Mouse (Mus musculus): ENCODE measurements around the gene Tssc4.
A peak's percentile ranks its signal among the peaks of the same experiment; 100 is the strongest.

Gene Tssc4

DNA sequence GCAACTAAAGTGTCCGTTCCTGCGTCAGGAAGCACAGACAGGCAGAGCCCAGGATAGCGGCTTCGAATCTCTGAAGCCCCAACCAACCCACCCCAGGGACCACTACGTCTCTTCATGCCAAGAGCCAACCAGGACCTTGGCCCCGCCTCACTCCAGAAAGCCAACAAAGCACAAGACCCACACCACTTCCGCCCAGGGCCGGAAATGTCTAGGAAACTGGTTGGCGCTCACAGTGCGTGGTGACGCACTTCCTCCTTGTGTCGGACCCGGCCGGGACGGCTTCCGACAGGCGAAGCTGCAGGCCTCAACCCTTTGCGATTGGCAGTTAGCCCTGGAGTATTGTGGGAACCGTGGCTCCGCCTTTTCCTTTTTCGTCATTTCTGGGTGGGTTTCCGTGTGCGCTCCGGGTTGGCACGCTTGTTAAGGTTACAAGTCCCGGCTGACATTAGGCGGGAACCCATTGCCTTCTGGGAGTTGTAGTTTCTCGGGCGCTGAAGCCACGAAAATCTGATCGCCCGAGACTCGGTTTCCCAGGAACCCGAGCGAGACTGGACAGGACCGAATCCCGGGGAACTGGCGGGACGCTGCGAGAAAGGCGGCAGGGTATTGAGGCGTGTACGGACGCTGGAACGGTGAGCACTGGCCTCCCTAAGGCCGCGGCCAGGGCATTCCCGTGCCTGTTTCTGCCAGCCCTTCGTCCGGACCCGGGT is at the start of gene Tssc4:
Tssc4 (plus strand) TSS at position 368 of the 710 bp plus-strand sequence.
- peak; percentile 99 for DNase-seq (ENCODE audit: low read depth, low spot score)

DNA sequence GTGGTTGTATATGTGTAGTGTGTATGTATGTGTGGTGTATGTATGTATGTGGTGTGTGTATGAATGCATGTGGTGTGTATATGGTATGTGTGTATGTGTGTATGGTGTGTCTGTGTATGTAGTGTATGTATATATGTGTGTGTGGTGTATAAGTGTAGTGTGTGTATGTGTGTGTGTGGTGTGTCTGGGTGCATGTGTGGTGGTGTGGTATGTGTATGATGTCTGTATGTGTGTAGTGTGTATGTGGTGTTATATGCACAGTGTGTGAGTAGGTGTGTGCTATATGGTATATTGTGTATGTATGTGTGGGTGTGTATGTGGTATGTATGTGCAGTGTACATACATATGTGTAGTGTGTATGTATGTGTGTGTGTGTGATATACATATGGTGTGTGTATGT is 49.0 kb upstream of the Tssc4 start:
- DNase-seq (ENCODE audit: low read depth, low spot score) = no peak

DNA sequence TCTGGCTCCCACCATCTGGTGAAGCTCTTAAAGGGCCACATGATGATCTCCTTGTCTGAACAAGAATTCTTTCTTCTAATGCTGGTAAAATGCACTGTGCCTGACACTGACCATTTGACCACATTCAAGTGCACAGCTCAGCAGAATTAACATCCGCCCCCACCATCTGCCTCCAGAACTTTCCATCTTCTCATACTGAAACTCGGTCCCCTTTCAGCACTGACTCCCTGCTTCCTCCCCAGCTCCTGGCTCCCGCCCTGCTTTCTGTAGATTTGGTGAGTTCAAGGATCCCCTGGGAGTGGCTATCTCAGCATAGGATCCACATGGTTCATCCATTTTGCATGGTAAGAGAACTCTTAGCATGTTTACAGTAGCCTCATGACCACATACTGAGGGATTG is 48.3 kb upstream of the Tssc4 start:
- DNase-seq (ENCODE audit: low read depth, low spot score) = no peak

DNA sequence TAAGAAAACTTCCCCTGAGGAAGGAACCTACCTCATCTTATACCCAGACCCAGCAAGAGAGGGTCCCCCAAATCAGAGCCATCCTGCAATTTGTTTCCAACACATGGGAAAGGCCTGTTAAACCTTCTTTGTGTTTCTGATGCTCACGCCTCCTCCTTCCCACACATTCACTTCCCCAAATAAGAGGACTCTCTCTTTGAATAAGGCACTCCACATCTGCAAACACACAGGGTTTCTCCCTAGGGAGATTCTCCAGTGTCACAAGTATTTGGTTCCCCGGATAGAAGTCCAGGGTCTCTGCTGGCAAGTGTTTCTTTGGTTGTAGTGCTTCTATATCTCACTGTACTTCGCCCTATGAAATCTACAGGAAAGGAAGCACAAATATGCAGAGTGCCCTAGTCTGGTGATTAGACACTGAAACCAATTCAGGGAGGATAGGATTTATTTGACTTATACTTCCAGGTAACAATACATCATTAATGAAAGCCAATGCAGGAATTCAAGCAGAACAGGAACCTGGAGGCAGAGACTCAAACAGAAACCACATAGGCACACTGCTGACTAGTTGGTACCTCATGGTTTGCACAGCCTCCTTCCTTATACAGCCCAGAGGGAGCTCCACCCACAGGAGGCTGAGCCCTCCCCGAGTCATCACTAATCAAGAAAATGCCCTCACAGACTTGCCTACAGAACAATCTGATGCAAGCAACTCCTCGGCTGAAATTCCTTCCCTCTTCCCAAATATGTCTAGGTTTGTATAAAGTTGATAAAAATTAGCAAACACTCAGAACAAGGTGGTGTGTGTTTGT is 47.5 kb upstream of the Tssc4 start:
- peak; percentile 82 for DNase-seq (ENCODE audit: low read depth, low spot score)

DNA sequence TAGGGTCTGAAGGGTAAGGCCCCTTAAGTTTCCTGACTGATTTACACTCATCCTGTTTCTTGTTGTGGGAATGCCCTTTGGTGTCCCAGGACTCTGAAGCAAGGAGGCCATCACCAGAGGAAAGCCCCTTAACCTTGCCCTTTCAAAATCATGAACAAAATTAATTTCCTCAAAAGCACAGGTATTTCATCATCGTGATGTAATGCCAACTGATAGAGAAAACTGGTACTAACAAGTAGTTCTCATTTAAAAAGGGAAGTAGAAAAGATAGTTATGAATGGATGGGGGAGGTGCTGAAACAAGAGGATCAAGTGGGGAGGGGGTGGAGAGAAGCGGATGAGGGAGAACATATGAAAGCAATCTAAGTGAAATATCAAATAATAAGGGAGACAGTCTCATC is 45.5 kb upstream of the Tssc4 start:
- no peak for DNase-seq (ENCODE audit: low read depth, low spot score)

DNA sequence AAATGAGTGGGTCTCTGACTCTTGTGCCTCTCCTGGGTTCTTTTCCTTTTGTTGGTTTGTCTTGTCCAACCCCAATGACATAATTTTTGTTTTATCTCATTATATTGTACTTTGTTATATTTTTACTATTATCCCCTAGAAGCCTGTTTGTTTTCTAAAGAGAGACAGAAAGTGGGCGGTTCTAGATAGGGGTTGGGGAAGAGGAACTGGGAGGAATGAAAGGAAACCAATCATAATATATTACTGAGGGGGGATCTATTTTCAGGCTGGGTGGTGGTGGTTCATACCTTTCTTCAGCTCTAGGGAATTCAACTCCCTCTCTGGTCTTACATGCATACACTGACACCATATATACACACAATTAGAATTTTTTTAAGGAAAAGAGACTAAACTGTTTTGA is 44.8 kb upstream of the Tssc4 start:
- no peak for DNase-seq (ENCODE audit: low read depth, low spot score)

DNA sequence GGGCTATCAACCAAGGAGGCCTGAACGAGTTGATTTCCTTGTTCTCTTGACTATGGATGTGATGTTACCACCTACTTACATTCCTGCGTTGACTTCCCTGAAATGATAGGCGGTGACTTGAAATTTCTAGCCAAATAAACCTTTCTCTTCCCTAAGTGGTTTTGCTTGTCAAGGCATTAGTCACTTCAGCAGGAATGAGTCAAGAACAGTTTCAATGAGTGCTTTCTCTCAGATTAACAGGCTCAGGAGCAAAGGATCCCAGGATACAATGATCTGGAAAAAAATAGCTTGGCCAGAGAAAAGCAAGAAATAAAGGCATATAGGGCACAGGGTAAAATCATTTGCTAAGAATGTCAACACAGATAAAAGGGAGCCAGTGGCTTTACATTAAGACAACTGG is 43.6 kb upstream of the Tssc4 start:
- peak; percentile 58 for DNase-seq (ENCODE audit: low read depth, low spot score)

DNA sequence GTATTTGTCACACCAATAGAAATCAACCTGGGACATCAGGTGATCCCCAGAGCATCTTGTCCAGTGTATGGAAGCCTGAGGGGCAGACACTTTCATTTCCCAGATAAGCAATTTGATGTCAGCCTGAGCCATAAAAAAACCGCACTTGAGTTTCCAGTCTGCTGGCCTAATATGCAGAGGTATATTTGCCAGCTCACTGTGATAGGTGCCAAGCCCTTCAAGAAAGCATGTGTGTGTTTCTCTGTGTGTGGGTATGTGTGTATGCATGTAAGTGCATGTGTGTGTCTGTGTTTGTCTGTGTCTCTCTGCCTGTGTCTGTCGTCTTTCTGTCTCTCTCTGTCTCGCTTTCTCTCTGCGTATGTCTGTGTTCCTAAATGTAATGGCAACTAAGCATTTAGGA is 41.9 kb upstream of the Tssc4 start:
- no peak for DNase-seq (ENCODE audit: low read depth, low spot score)

DNA sequence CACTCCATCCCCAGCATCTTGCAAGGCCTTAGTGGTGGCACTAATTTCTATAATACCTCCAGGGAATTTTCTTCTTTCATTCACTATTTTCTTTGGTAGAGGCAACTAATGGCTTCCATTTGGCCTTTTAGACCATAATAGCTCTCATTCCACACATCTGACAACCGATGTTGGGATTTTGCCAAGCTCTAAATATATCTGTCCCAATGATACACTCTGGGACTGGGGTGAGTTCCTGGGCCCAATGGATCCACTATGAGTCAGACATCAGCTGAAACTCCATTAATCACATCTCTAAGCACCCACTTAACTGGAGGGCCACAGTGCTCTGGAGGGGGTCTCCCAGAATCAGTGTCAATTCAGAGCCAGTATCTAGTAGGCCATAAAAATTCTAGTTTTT is 37.2 kb upstream of the Tssc4 start:
- peak; percentile 85 for DNase-seq (ENCODE audit: low read depth, low spot score)

DNA sequence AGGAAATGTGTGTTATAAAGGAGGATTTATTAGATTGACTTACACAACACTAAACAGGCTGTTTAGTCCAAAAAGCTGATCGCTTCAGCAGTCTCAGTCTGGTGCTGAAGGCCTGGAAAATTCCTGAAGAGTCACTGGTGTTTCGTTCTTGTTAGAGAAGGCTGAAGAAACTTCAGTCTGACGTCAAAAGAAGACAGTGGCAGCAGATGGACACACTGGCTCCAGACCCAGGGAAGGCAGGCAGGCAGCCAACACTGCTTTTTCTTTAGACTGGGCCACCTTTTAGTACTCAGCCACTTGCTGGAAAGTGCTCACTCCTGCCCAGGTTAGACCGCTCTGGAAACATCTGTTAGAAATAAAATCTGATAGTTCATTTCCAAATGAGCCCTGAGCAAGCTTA is 35.5 kb upstream of the Tssc4 start:
- peak; percentile 38 for DNase-seq (ENCODE audit: low read depth, low spot score)

DNA sequence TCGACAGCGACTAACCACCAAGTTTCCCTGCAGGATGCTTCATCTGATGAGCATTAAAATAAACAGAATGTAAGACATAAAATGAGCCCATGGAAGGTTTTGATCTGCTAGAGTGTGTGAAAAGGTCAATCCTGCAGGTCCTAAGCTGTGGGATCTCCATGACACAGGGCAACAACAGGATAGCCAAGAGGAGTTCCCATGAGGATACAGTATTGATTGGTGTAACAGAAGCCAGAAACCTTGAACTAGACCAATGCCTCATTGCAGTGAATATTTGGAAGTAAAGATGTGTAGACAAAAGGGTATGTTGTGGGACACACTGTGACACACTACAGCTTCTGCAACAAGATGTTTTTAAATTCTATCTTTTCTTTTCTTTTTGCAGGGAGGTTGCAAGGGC is 34.9 kb upstream of the Tssc4 start:
- DNase-seq (ENCODE audit: low read depth, low spot score) = no peak

DNA sequence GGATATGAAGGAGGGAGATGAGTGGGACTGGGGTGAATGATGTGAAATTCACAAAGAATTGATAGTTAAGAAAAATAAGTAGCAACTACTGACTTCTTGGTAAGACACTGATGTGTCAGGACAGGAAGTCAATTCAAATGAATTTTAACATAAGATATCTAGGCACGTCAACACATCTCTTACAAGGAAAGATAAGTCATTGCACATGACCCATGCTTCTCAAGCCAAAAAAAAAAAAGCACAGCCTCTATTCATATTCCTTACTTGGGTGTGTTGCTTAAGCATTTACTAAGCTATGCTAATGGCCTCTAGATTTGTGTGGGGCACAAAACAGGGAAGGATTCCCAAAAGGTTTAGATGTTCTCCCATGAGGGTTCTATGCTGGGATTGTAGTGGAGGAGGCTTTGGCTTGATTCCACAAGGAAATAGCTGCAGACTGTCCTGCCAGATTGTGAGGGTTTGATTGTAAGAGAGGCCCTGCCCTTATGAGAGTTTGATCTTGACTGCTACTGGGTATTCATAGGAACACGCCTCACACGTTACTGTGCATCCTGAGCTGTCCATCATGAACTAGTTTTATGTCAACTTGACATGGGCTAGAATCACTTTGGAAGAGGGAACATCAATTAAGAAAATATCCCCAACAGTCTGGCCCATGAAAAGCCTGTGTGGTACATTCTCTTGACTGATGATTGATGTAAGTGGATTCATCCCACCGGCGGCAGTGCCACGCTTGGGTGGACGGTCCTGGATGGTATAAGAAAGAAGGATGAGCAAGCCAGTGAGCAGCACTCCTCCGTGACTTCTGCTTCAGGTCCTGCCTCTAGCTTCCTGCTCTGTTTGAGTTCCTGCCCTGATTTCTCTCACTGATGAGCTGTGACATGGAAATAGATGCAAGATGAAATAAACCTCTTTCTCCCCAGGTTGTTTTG is 34.3 kb upstream of the Tssc4 start:
- peak; percentile 32 for DNase-seq (ENCODE audit: low read depth, low spot score)

DNA sequence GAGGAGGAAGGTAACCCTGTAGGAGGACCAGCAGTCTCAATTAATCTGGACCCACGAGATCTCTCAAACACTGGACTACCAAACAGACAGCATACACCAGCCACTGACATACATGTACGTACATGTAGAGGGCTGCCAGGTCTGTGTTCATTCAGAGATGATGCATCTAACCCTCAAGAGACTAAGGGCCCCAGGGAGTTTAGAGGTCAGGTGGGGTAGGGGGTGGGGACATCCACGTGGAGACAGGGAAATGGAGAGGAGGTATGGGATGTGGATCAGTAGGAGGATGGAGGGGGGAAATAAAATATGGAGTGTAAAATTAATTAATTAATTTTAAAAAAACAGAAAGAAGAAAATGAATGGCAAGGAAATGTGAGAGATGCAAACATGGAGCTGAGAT is 32.3 kb upstream of the Tssc4 start:
- no peak for DNase-seq (ENCODE audit: low read depth, low spot score)

DNA sequence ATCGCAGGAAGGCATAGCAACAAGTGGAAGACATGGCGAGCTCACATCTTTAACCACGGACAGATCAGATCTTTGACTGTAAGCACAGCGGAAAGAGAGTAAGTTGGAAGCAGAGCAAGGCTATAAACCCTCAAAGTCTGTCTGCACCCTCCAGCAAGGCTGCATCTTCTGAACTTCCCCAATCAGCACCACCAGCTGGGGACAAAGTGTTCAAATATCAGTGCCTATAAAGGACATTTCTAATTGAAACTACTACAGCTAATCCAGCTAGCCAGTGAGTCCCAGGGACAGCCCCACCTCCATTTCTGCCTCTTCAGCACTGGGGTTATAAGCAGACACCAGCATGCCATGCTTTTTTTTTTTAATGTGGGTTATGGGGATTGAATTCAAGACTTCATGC is 31.7 kb upstream of the Tssc4 start:
- no peak for DNase-seq (ENCODE audit: low read depth, low spot score)

DNA sequence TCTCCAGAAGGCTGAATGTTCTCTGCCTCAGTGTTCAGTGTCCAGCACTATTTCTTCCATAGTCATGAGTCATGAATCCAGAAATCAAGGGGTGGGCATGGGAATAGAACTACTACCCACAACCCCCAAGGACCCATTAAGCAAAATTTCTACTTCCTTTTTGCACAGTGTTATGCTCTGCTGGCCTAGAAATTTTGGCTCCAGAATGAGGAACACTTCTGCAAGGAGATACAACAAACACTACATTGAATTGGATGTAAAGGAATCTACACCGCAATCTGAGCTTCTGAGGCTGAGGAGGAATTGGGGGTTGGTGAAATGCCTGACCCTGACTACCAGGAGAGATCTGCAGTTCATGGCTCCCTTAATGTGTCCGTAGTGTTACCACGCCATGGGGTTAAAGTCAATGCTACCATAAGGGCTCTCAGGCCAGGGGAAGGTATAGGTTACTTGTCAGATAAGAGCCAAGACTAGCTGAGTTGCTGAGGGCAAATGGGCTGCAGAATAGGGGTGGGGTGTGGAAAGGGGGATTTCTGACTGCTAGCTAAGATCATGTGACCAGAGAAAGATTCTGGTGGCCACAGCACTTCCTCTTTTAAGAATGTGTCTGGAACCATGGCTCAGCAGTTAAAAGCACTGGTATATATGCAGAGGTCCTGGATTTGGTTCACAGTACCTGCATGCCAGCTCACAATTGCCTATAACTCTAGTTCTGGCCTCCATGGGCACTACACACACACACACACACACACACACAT is 30.7 kb upstream of the Tssc4 start:
- no peak for DNase-seq (ENCODE audit: low read depth, low spot score)

DNA sequence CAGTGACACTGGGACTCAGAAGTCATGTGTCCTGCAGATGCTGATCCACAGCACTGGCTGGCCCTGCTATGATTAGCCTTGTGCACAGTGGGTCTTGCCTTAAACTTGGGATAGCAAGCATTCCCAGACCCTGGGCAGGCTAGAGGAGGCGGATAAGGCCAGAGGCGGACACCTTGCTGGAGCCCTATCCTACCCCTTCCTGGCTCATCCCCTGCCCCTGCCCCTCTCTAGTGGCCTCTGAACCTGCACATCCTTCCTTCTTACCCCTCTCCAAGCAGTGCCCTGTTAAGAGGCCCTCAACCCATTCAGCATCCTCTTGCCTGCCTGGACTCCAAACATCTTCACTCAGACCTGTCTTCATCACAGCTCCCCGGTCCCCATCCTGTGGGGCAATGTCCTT is 28.5 kb upstream of the Tssc4 start:
- DNase-seq (ENCODE audit: low read depth, low spot score) = no peak

DNA sequence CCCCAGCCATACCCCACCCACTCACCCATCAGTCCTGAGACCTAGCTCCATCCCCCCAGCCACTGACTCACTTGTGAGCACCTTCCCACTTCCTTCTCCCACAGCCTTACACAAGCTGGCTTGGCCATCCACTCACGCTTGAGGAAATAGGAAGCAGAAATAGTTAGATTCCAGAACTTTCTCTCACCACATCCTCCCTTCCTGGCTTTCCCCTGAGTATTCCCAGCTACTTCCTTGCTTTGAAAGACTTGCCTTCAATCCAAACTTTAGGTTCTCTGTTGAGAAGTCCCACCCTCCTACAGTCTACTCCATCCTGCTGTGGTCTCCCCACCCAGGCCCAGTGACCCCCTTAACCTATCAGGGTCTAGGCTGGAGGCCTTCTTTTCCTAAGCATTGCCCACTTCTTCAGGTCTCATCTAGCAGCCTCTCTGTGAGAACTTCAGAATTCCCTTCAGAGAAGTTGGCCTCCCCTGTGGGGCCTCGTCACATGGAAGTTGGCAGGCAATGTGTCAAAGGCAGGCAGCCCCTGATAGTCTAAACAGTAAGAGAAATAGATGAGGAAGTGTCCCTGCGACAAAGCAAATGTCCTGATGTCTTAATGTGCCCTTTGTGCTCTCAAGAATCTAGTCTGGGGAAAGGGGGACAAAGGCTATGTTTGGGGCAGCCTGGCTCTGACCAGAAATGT is 27.8 kb upstream of the Tssc4 start:
- no peak for DNase-seq (ENCODE audit: low read depth, low spot score)

DNA sequence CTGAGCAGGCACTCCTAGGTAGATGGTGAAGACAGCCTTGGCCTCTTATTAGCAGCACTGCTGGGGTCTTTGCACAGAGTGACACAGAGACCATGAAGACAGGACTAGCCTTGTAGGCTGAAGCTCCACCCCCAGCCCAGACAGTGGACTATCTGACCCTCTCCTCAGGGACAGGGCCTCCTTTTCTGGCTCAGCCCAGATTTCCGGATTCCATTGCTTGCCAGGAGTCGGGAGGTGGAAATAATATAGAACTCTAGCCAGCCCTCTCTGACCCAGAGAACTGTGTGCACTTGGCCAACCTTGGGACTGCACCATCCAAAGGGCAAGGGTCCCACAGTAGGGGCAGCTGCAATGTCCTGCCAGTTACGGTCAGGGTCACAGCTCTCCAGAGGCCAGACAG is 27.0 kb upstream of the Tssc4 start:
- no peak for DNase-seq (ENCODE audit: low read depth, low spot score)

DNA sequence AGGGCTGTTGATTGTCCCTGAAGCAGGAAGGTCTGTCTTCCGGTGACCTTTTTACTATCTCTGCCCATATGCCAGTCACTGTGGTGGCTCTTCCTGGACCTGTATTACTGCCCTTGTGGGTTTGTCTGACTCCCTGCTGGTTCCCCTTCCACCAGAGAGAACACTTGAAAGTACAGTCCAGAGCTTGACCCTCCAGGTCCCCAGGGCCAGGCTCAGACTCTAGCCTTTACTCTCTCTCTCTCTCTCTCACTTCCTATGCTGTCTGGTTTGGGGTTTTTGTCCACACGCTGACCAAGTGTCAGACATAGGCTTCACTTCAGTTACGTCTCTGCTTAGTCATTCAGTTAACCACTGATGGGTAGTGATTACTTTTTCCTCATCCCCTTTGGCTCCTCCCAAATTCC is 26.1 kb upstream of the Tssc4 start:
- DNase-seq (ENCODE audit: low read depth, low spot score) = peak; percentile 61

DNA sequence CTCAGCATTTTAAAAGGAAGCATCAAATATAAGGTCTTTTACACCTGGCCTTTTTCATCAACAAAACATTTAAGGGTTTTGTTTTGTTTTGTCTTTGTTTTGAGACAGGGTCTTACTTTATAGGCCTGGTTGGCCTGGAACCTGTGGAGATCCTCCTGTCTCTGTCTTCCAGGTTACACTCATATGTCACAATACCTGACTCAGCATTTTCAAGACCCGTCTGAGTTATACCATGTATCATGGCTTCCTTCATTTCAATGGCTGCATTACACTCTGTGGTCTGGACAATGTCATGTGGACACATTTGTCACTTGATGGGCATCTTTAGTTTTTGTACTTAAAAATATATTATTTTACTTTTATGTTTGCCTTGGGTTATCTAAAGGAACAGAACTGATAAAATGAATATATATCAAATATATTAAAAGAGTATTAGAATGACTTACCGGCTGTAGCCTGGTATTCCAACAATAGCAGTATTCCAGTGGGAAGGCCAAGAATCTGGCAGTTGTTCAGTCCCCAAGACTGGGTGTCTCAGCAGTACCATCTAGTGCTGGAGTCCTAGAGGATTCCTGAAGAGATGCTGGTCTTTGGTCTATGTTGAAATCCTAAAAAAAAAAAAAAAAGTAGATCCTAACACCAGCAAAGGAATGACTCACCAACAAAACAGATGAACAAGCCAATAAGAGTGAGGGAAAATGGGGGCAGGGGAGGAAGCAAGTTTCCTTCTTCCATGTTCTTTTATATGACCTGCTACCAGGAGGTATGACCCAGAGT is 24.8 kb upstream of the Tssc4 start:
- DNase-seq (ENCODE audit: low read depth, low spot score) = peak; percentile 64
